Mouse (Mus musculus) CH12.LX (cell line): ENCODE measurements around the gene Igfbp5. TPM values are rescaled to one million over a fixed set of nuclear protein-coding genes. Genes with fewer than 3 reads are reported as not detected.

ENCODE experiments used
- DNase-seq: peaks from one replicate; pipeline ENCODE4 v3.0.0-alpha.2; 2013; ENCODE audit errors: extremely low read depth
- H3K27ac ChIP-seq: 2 replicates; pipeline ENCODE4 v1.5.1; 2012; ENCODE audit warnings: low read depth, mild to moderate bottlenecking, control low read depth, moderate library complexity; ENCODE audit not compliant: insufficient read depth
- H3K27me3 ChIP-seq: replicated peaks from 2 replicates; pipeline ENCODE3; 2012; ENCODE audit warnings: inconsistent platforms
- H3K36me3 ChIP-seq, 2 experiments: replicated peaks in 1 of 2; 2 replicates each; pipeline versions ENCODE3 to v1.6.1; 2012; ENCODE audit warnings: inconsistent platforms in 1 of 2, low read length in 1 of 2, mild to moderate bottlenecking in 1 of 2, mixed read lengths in 1 of 2, moderate library complexity in 1 of 2; ENCODE audit not compliant: control insufficient read depth in 1 of 2, insufficient read depth in 1 of 2
- H3K4me1 ChIP-seq, 2 experiments: 2 replicates each; pipeline ENCODE4 v1.6.1; 2012; ENCODE audit warnings: inconsistent platforms in 1 of 2, moderate library complexity in 1 of 2; ENCODE audit not compliant: insufficient read depth in 2 of 2, control insufficient read depth in 1 of 2
- H3K4me2 ChIP-seq: 2 replicates; pipeline ENCODE4 v1.6.1; 2012; ENCODE audit warnings: low read depth, mild to moderate bottlenecking, control low read depth; ENCODE audit not compliant: poor library complexity, insufficient read depth, severe bottlenecking
- H3K4me3 ChIP-seq, 3 experiments: fragments of 150-350 bp in 1 of 3; sonication (generic) in 1 of 3; replicated peaks in 1 of 3; 2 replicates each; pipeline versions ENCODE3 to v1.5.1; 2011 to 2012; ENCODE audit warnings: low read depth in 2 of 3, low read length in 2 of 3, mild to moderate bottlenecking in 2 of 3, moderate library complexity in 2 of 3, control low read depth in 1 of 3, improper control_type of control experiment in 1 of 3, inconsistent platforms in 1 of 3, mixed read lengths in 1 of 3; ENCODE audit not compliant: poor library complexity in 1 of 3
- H3K79me2 ChIP-seq: replicated peaks from 2 replicates; pipeline ENCODE4 v1.6.1; 2012; ENCODE audit warnings: mild to moderate bottlenecking, moderate library complexity; ENCODE audit not compliant: control insufficient read depth, poor library complexity, insufficient read depth, severe bottlenecking; ENCODE audit errors: extremely low read depth
- H3K9ac ChIP-seq: 2 replicates; pipeline ENCODE4 v1.6.1; 2012; ENCODE audit warnings: low read depth, mild to moderate bottlenecking, control low read depth, moderate library complexity; ENCODE audit not compliant: insufficient read depth
- H3K9me3 ChIP-seq: replicated peaks from 2 replicates; pipeline ENCODE3; 2012; ENCODE audit warnings: low read length, inconsistent platforms, mixed read lengths
- BHLHE40 ChIP-seq: IDR thresholded peaks from 2 replicates; pipeline ENCODE4 v1.6.1; 2011; ENCODE audit warnings: mild to moderate bottlenecking, low read depth, low read length, improper control_type of control experiment
- CHD1 ChIP-seq: IDR thresholded peaks from 2 replicates; pipeline ENCODE4 v1.6.1; 2012; ENCODE audit warnings: low read depth, low read length, improper control_type of control experiment, inconsistent platforms
- CHD2 ChIP-seq: IDR thresholded peaks from 2 replicates; pipeline ENCODE4 v1.6.1; 2011; ENCODE audit warnings: low read length, improper control_type of control experiment
- CTCF ChIP-seq, 2 experiments: IDR thresholded peaks in 1 of 2; conservative IDR thresholded peaks in 1 of 2; 2 replicates each; pipeline ENCODE4 v1.5.1; 2011 to 2012; ENCODE audit warnings: low read depth in 2 of 2, low read length in 2 of 2, improper control_type of control experiment in 1 of 2, inconsistent platforms in 1 of 2, mild to moderate bottlenecking in 1 of 2, moderate library complexity in 1 of 2
- E2F4 ChIP-seq: IDR thresholded peaks from 2 replicates; pipeline ENCODE4 v1.6.1; 2011; ENCODE audit warnings: low read depth, low read length, improper control_type of control experiment; ENCODE audit not compliant: insufficient replicate concordance
- ELF1 ChIP-seq: IDR thresholded peaks from 2 replicates; pipeline ENCODE4 v1.6.1; 2014; ENCODE audit warnings: low read depth, mild to moderate bottlenecking, inconsistent platforms, low read length, improper control_type of control experiment
- EP300 ChIP-seq: IDR thresholded peaks from 2 replicates; pipeline ENCODE4 v1.6.1; 2011; ENCODE audit warnings: low read length, improper control_type of control experiment
- ETS1 ChIP-seq: conservative IDR thresholded peaks from 2 replicates; pipeline ENCODE4 v1.6.1; 2012; ENCODE audit warnings: low read depth, mild to moderate bottlenecking, inconsistent platforms, low read length, improper control_type of control experiment, moderate library complexity
- GABPA ChIP-seq: IDR thresholded peaks from 2 replicates; pipeline ENCODE4 v1.6.1; 2012; ENCODE audit warnings: low read depth, low read length, improper control_type of control experiment, inconsistent platforms; ENCODE audit not compliant: insufficient replicate concordance
- IRF4 ChIP-seq: IDR thresholded peaks from 2 replicates; pipeline ENCODE4 v1.6.1; 2014; ENCODE audit warnings: low read depth, mild to moderate bottlenecking, inconsistent platforms, low read length, improper control_type of control experiment
- JUN ChIP-seq: IDR thresholded peaks from 2 replicates; pipeline ENCODE4 v1.6.1; 2011; ENCODE audit warnings: low read depth, mild to moderate bottlenecking, low read length, improper control_type of control experiment, moderate library complexity; ENCODE audit not compliant: insufficient read depth
- JUND ChIP-seq: conservative IDR thresholded peaks from 2 replicates; pipeline ENCODE4 v1.6.1; 2011; ENCODE audit warnings: low read depth, low read length, improper control_type of control experiment
- KAT2A ChIP-seq: IDR thresholded peaks from 2 replicates; pipeline ENCODE4 v1.6.1; 2012; ENCODE audit warnings: low read length, improper control_type of control experiment, inconsistent platforms; ENCODE audit not compliant: insufficient replicate concordance
- MAX ChIP-seq: IDR thresholded peaks from 2 replicates; pipeline ENCODE4 v1.6.1; 2011; ENCODE audit warnings: low read length, improper control_type of control experiment
- MAZ ChIP-seq: IDR thresholded peaks from 2 replicates; pipeline ENCODE4 v1.6.1; 2012; ENCODE audit warnings: low read depth, mild to moderate bottlenecking, inconsistent platforms, low read length, improper control_type of control experiment, moderate library complexity
- MXI1 ChIP-seq: IDR thresholded peaks from 2 replicates; pipeline ENCODE4 v1.6.1; 2011; ENCODE audit warnings: mild to moderate bottlenecking, low read depth, low read length, improper control_type of control experiment
- MYC ChIP-seq: IDR thresholded peaks from 2 replicates; pipeline ENCODE4 v1.6.1; 2011; ENCODE audit warnings: low read depth, mild to moderate bottlenecking, improper control_type of control experiment, low read length
- NELFE ChIP-seq: IDR thresholded peaks from 2 replicates; pipeline ENCODE4 v1.6.1; 2011; ENCODE audit warnings: low read depth, low read length, improper control_type of control experiment
- PAX5 ChIP-seq: IDR thresholded peaks from 2 replicates; pipeline ENCODE4 v1.6.1; 2012; ENCODE audit warnings: low read length, inconsistent platforms, mixed read lengths
- POLR2A ChIP-seq: IDR thresholded peaks from 2 replicates; pipeline ENCODE4 v1.6.1; 2011; ENCODE audit warnings: low read depth, mild to moderate bottlenecking, improper control_type of control experiment, low read length
- POLR2AphosphoS2 ChIP-seq: IDR thresholded peaks from 2 replicates; pipeline ENCODE4 v1.6.1; 2011; ENCODE audit warnings: low read depth, low read length, improper control_type of control experiment
- RAD21 ChIP-seq: IDR thresholded peaks from 2 replicates; pipeline ENCODE4 v1.6.1; 2011; ENCODE audit warnings: low read depth, mild to moderate bottlenecking, low read length, improper control_type of control experiment, moderate library complexity
- SIN3A ChIP-seq: IDR thresholded peaks from 2 replicates; pipeline ENCODE4 v1.6.1; 2012; ENCODE audit warnings: low read length, improper control_type of control experiment, inconsistent platforms
- SMC3 ChIP-seq: IDR thresholded peaks from 2 replicates; pipeline ENCODE4 v1.6.1; 2011; ENCODE audit warnings: low read depth, low read length, improper control_type of control experiment
- TBP ChIP-seq: conservative IDR thresholded peaks from 2 replicates; pipeline ENCODE4 v1.6.1; 2011; ENCODE audit warnings: low read depth, low read length, improper control_type of control experiment
- TCF12 ChIP-seq: IDR thresholded peaks from 2 replicates; pipeline ENCODE4 v1.6.1; 2014; ENCODE audit warnings: low read depth, mild to moderate bottlenecking, inconsistent platforms, low read length, improper control_type of control experiment
- UBTF ChIP-seq: IDR thresholded peaks from 2 replicates; pipeline ENCODE4 v1.6.1; 2012; ENCODE audit warnings: low read depth, mild to moderate bottlenecking, inconsistent platforms, low read length, improper control_type of control experiment, moderate library complexity
- USF1 ChIP-seq: IDR thresholded peaks from 2 replicates; pipeline ENCODE4 v1.6.1; 2014; ENCODE audit warnings: low read depth, mild to moderate bottlenecking, inconsistent platforms, low read length, improper control_type of control experiment
- USF2 ChIP-seq: conservative IDR thresholded peaks from 2 replicates; pipeline ENCODE4 v1.6.1; 2011; ENCODE audit warnings: low read depth, low read length, improper control_type of control experiment
- ZC3H11A ChIP-seq: IDR thresholded peaks from 2 replicates; pipeline ENCODE4 v1.6.1; 2012; ENCODE audit warnings: low read depth, mild to moderate bottlenecking, inconsistent platforms, low read length, improper control_type of control experiment
- ZKSCAN1 ChIP-seq: IDR thresholded peaks from 2 replicates; pipeline ENCODE4 v1.6.1; 2012; ENCODE audit warnings: low read depth, inconsistent platforms, low read length, improper control_type of control experiment, borderline replicate concordance
- dilution Hi-C: fragments of 300-500 bp; cut with MboI; formaldehyde crosslinking; loops from 2 replicates; pipeline ENCODE4 v1.14.3; 2020; ENCODE audit warnings: low sequenced_read_pairs; ENCODE audit not compliant: extremely low pct_unique_long_range_greater_than_20kb, extremely low pct_ligation_motif_present
- in situ Hi-C: fragments of 300-500 bp; cut with MboI; formaldehyde crosslinking; loops from 3 replicates; pipeline ENCODE4 v1.14.3; 2019; ENCODE audit warnings: low sequenced_read_pairs, low pct_ligation_motif_present, low pct_unique_long_range_greater_than_20kb, mixed read lengths
- polyA plus RNA-seq: library from polyadenylated mRNA; unstranded; fragments of >175 nt; gene quantifications from 2 replicates; pipeline ENCODE4 v1.2.1, GENCODE M21; 2012; ENCODE audit warnings: low read depth; ENCODE audit not compliant: insufficient read length
- total RNA-seq, 2 experiments: library from RNA; depleted of rRNA; stranded (reverse); fragments of 300-350 nt in 1 of 2; fragments of >200 nt in 1 of 2; gene quantifications; 2 replicates each; pipeline ENCODE4 v1.2.3; 2012 to 2014

Gene Igfbp5
- total and polyA plus RNA-seq, 3 experiments = 0.08 to 0.09 TPM; not detected in 1

GRCm38 (mm10) chr1:72847849-72848380 is 26.8 kb downstream of the Igfbp5 start:
- Histone ChIP-seq H3K79me2 (peaks cover 7% of the 10 kb centered on the region; the same call in 1 of the 2 replicates), H3K4me2 (no peak overlapping the region), H3K4me1 (peaks cover 24 to 51% of the 10 kb centered on the region in 2 experiments), H3K9me3 (no peaks in the 10 kb centered on the region), H3K36me3 (peaks cover 51 to 77% of the 10 kb centered on the region in 2 experiments), H3K27ac (peak overlapping the region; percentile 21; the same call in 1 of the 2 replicates), H3K4me3 (no peak overlapping the region), H3K9ac (no peak overlapping the region), H3K27me3 (no peaks in the 10 kb centered on the region)
- dilution Hi-C loops (no loop called here), in situ Hi-C loops (loop anchor here (5.0 to 25.0 kb wide), 3 partner anchors 131 to 543 kb away; partner anchors contain the start of gene Xrcc5)
- DNase-seq = no peak
- TF ChIP-seq CHD1 = peak; percentile 95
- peak; percentile 33; the same call in 1 of the 2 replicates for TF ChIP-seq TCF12
- TF ChIP-seq TBP = no peak
- TF ChIP-seq ZC3H11A = no peak
- no peak for TF ChIP-seq JUND
- TF ChIP-seq EP300 = peak; percentile 59
- peak; percentile 61 for TF ChIP-seq IRF4
- no peak for TF ChIP-seq POLR2A
- no peak for TF ChIP-seq CHD2
- TF ChIP-seq RAD21 = no peak
- no peak for TF ChIP-seq JUN
- no peak for TF ChIP-seq NELFE
- TF ChIP-seq, all 38 proteins: peak for 4

DNA sequence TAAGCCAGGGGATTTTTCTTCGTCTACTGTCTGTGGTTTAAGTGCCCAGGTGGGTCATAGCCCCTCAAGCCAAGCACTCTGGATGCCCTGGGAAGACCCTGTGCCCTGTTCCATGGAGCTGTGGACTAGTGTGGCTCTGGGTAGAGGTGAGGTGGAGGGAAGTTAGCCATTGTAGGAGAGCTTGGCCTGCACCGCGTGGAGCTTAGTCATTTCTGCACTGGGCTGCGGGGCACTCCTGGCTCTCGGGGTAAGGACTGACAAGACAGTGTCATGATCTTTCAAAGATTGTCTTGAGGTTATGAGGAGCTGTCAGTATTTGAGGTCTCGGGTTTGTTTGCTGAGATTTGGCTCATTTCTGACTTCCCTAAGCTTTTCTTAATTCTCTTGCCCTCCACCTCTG is 30.0 kb downstream of the Igfbp5 start:
- Histone ChIP-seq H3K4me3 (no peak overlapping the region), H3K4me1 (peaks cover 28 to 77% of the 10 kb centered on the region in 2 experiments), H3K9ac (no peak overlapping the region), H3K27me3 (no peaks in the 10 kb centered on the region), H3K79me2 (peaks cover 11% of the 10 kb centered on the region; the same call in 1 of the 2 replicates), H3K4me2 (no peak overlapping the region), H3K9me3 (no peaks in the 10 kb centered on the region), H3K36me3 (peaks cover 30 to 58% of the 10 kb centered on the region in 2 experiments), H3K27ac (peak overlapping the region; percentile 36)
- no peak for DNase-seq
- in situ Hi-C loops = loop anchor here (5.0 to 25.0 kb wide), 3 partner anchors 127 to 540 kb away; partner anchors contain the start of gene Xrcc5
- dilution Hi-C loops = no loop called here
- TF ChIP-seq MYC (peak; percentile 92), RAD21 (no peak), E2F4 (no peak), ELF1 (no peak), PAX5 (no peak), BHLHE40 (no peak), ZKSCAN1 (no peak), ETS1 (peak; percentile 31; the same call in 1 of the 2 replicates), KAT2A (no peak), JUN (peak; percentile 70), UBTF (no peak), MXI1 (peak; percentile 64; the same call in 1 of the 2 replicates), CTCF (conservative IDR thresholded peaks at IDR 0.05 in 1 of 2, IDR thresholded peaks at IDR 0.05 in 1 of 2; ENCODE audit: low read depth in 2 of 2, low read length in 2 of 2) (no peak), GABPA (no peak), SMC3 (no peak), TBP (no peak), USF1 (no peak), CHD2 (peak; percentile 52; the same call in 1 of the 2 replicates), MAZ (no peak), CHD1 (0 out of 2 replicates have a peak, but pooled peaks have one; percentile 41), POLR2A (peak; percentile 21; the same call in 1 of the 2 replicates), IRF4 (peak; percentile 97), SIN3A (peak; percentile 62), USF2 (no peak), TCF12 (peak; percentile 37; the same call in 1 of the 2 replicates), NELFE (no peak), MAX (peak; percentile 86), POLR2AphosphoS2 (no peak; the same call in 1 of the 2 replicates)
